Mouse (Mus musculus): ENCODE measurements around the gene Lrig1.

DNA sequence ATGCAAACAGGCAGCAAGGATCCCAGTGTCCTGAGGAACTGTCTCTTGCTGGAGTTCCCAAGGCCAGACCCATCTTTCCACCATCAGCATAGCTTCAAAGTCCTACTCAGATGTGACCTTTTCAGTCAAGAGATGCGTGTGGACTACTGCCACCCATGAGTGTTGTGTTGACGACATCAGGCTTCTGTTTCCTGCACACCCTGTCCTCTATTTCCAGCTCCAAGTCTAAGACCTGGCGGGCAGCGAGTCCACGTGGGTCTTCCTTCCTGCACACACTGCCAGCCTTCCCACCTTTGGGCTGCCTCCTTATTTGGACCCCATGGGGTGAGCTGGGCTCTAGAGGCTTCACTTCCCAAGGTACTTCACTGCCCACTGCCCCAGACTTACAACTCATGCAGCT, 75.4 kb downstream of the Lrig1 start:
- TF ChIP-seq CTCF (IDR thresholded peaks at IDR 0.05; ENCODE audit: borderline replicate concordance, insufficient read depth, low read length): no peak
- no peak for TF ChIP-seq POLR2A (IDR thresholded peaks at IDR 0.05; ENCODE audit: low read depth, low read length)
